Mouse (Mus musculus) small intestine, adult 2 months (tissue): ENCODE measurements around the gene Bdh1.

Experiments
- CTCF ChIP-seq: fragments of 200-500 bp; IDR thresholded peaks from 2 replicates; pipeline ENCODE4 v1.5.1; 2012; ENCODE audit warnings: low read depth, mild to moderate bottlenecking, control low read depth, inconsistent platforms, low read length, moderate library complexity, mixed read lengths; ENCODE audit not compliant: insufficient replicate concordance, insufficient read length; ENCODE audit errors: extremely low read depth
- POLR2A ChIP-seq: fragments of 200-500 bp; IDR thresholded peaks from 2 replicates; pipeline ENCODE4 v1.6.1; 2012; ENCODE audit warnings: low read depth, mild to moderate bottlenecking, control low read depth, inconsistent platforms, low read length, moderate library complexity

- TF ChIP-seq CTCF (no peak), POLR2A (no peak)
These were observed 642 bp downstream of the Bdh1 start for GRCm38 (mm10) chr16:31422722-31423121.
